Mouse (Mus musculus): Measurements from ENCODE around the gene Col1a1. TPM values are rescaled to one million over a fixed set of nuclear protein-coding genes. Genes with fewer than 3 reads are reported as not detected.
A peak's percentile ranks its signal among the peaks of the same experiment; 100 is the strongest.

Col1a1 gene
- 100 to 1,000 TPM; 182 to 211 TPM for total RNA-seq (2021)

GRCm38 (mm10) chr11:94936045-94936444 is at the start of gene Col1a1:
Gene Col1a1, plus strand, starts transcription at chr11:94936224.
- peak; percentile 77 for DNase-seq (ENCODE audit: low spot score)
- intact Hi-C loops (cut with DNase I), result loop anchor here (5.0 to 10.0 kb wide), 2 partner anchors 149 to 201 kb away; no protein-coding TSS in a partner anchor

DNA sequence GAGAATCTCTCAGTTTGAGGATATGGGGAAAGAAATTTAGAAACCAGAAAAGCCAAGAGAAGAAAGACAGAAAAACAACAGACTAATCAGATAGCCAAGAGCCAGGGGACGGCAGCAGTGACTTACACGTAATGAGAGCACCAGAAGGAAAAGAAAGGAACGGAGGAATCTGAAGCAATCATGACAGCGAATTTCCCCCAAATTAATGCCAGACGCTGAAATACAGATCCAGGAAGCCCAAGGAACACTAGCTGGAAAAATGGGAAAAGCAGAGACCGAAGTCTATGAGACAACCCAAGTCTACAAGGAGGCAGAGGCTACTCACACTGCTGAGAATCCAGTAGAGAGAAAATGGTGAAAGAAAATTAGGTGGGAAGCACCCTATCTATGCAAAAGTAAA is 44.9 kb upstream of the Col1a1 start:
- intact Hi-C loops (cut with DNase I), result no loop called here
- no peak for DNase-seq (ENCODE audit: low spot score)

DNA sequence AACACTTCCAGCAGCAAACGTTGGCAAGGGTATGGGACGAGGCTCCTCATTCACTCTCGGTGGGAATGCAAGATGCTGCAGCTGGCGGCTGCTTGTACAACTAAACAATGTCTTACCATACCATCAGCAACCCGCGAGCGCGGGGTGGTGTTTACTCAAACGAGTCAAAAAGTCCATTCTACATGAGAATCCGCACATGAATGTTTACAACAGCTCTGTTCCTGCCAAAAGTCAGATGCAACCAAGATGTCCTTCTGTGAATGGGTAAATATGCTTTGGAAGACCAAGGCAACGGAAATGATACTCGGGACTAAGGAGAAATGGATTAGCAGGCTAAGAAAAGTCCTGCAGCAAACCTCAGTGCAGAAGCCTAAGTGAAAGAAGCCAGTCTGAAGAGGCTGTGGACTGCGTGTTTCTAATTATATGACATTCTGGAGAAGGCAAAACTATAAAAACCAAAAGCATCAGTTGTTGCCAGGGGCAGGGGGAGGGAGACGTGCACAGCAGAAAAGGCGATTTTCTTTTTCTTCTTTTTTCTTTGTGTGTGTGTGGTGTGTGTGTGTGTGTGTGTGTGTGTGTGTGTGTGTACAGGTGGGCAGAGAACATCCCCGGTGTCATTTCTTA is 39.2 kb upstream of the Col1a1 start:
- no peak for DNase-seq (ENCODE audit: low spot score)
- intact Hi-C loops (cut with DNase I), result no loop called here

DNA sequence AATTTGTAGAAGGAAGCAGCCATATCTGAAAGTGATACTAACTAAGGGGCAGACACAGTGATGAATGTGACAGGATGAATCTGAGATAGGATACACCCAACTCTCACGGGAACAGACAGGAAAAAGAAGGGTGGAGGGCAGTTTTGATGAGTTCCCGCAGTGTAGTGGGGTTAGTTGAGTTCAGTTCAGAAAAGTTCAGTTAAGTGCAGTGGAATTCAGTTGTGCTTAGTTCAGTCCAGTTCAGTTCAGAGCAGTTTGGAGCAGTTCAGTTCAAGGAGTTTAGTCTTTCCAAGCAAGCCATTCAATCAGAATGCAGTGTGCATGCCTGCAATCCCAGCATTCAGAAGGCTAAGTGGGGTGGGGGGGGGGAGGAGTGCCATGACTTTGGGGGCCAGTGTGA is 34.8 kb upstream of the Col1a1 start:
- intact Hi-C loops (cut with DNase I), result no loop called here
- no peak for DNase-seq (ENCODE audit: low spot score)

- no peak for DNase-seq (ENCODE audit: low spot score)
- intact Hi-C loops (cut with DNase I), result no loop called here
Observed at GRCm38 (mm10) chr11:94904306-94904705, 31.7 kb upstream of the Col1a1 start.

GRCm38 (mm10) chr11:94910971-94911370 is 25.1 kb upstream of the Col1a1 start:
- intact Hi-C loops (cut with DNase I), result no loop called here
- no peak for DNase-seq (ENCODE audit: low spot score)

- intact Hi-C loops (cut with DNase I), result no loop called here
Observed at GRCm38 (mm10) chr11:94912568-94912967, 23.5 kb upstream of the Col1a1 start.

DNA sequence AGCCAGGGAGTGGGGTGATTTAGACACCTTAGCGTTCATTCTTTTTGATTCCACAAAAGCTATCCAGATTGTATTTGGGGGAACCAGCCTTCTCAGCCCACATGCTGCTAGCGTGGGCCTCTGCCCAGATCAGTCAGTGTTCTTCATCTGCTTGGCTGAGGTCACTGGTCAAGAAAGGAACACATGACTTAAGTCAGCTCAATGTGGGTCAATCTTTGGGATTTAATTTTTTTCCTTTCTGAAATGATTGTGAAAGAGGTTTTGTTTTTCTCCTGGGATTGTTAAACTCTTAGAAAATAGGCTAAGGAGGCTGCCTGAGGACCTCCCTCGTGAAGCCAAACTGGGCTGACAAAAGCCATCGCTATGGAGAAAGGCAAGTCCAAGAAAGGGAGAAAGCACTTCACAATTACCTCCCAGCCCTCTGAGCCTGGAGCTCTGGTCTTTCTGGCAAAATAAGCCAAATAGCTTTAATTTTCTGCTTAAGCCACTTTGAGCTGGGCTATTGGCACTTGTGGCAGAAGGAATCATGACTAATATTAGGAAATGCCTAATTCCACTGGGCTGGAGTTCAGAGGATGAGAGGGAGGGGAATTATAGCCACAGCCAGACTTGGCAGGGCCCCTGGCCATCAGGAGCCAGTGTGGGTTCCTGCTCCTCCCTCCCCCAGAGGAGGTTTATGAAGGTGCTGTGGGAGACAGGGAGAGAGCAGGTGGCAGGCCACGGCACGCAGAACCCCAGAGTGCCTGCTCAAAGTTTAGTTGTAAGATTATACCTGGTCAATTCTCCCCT is 22.5 kb upstream of the Col1a1 start:
- DNase-seq (ENCODE audit: low spot score), result no peak
- intact Hi-C loops (cut with DNase I), result no loop called here

More at GRCm38 (mm10) chr11:94912568-94912967, 23.5 kb upstream of the Col1a1 start:
- DNase-seq (ENCODE audit: low spot score), result no peak

- intact Hi-C loops (cut with DNase I), result loop anchor here (5.0 kb wide), 1 partner anchor 44 kb away; no protein-coding TSS in a partner anchor
- no peak for DNase-seq (ENCODE audit: low spot score)
Observed at GRCm38 (mm10) chr11:94915675-94916403, 20.2 kb upstream of the Col1a1 start.

GRCm38 (mm10) chr11:94916477-94916876 is 19.5 kb upstream of the Col1a1 start:
- no peak for DNase-seq (ENCODE audit: low spot score)
- intact Hi-C loops (cut with DNase I), result loop anchor here (5.0 kb wide), 1 partner anchor 44 kb away; no protein-coding TSS in a partner anchor

GRCm38 (mm10) chr11:94917717-94918116 is 18.3 kb upstream of the Col1a1 start:
- no peak for DNase-seq (ENCODE audit: low spot score)
- intact Hi-C loops (cut with DNase I), result loop anchor here (5.0 kb wide), 1 partner anchor 45 kb away; no protein-coding TSS in a partner anchor

DNA sequence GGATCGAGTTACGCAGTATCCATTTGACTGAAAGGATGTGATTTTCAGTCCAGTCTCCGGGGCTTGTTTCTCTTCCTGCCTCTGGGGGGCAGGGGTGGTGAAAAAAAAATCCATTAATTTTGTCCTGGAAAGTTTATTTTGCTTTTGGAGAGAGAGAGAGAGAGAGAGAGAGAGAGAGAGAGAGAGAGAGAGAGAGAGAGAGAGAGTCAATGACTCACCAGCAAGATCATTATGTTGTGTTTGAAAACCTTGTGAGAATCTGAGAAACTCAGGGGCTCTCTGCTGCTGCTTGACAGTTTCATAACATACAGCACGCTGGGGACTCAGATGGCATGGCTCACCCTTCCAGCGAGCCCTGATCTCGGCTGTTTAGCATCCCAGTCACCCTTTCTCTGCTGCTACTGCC is 15.0 kb upstream of the Col1a1 start:
- intact Hi-C loops (cut with DNase I), result no loop called here
- no peak for DNase-seq (ENCODE audit: low spot score)

DNA sequence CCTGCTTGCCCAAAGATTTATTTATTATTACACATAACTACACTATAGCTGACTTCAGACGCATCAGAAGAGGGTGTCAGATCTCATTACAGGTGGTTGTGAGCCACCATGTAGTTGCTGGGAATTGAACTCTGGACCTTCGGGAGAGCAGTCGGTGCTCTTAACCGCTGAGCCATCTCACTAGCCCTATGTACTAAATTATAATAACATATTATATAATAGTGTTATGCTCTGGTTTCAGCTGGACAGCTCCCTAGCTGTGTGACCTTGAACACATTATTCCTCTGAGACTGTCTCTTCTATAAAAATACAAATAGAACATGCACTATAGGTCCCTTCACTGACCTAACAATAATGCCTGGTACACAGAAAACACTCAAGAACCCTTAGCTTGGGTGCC is 11.0 kb upstream of the Col1a1 start:
- DNase-seq (ENCODE audit: low spot score), result no peak
- intact Hi-C loops (cut with DNase I), result no loop called here

DNA sequence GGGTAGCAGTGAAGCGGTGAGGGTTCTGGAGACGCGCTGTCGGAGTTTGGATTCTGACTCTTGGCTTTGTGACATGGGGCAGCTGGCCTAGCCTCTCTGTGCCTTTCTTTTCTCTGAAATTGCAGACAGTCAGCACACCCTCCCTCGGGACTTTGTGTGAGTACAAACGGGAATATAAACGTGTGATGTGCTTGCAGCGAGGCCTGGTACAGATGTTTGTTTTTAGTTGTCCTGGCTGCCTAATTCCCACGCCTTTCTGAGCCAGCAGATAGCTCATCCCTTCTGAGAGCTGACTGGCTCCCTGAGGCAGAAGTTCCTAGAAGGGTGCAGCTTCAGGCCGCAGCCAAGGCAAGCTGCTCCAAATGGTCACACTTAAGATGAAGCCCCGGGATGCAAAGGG is 9.6 kb upstream of the Col1a1 start:
- intact Hi-C loops (cut with DNase I), result no loop called here

GRCm38 (mm10) chr11:94927771-94928291 is 8.2 kb upstream of the Col1a1 start:
- intact Hi-C loops (cut with DNase I), result no loop called here
- no peak for DNase-seq (ENCODE audit: low spot score)

More for the DNA sequence above, 9.6 kb upstream of the Col1a1 start:
- DNase-seq (ENCODE audit: low spot score), result no peak

DNA sequence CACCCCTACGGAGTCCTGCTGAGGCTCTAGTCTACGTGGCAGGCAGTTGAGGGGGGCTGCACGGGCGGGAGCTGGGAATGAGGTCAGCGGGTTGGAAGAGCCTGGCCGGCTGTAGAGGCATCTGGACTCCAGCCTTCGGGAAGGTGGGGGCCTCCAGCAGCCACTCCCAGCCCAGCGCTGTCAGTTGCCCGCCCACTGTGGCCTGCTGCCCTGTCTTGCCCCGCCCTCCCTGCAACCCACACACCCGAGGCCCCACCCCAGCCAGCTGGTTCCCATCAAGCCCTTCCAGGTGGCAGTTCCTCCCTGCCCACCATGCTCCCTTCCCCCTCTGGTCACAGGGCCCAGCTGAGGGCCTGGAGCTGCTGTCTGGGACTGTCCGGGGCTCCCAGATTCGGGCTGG is 7.2 kb upstream of the Col1a1 start:
- intact Hi-C loops (cut with DNase I), result no loop called here

GRCm38 (mm10) chr11:94929599-94929998 is 6.4 kb upstream of the Col1a1 start:
- intact Hi-C loops (cut with DNase I), result no loop called here
- no peak for DNase-seq (ENCODE audit: low spot score)

More for the DNA sequence above, 7.2 kb upstream of the Col1a1 start:
- DNase-seq (ENCODE audit: low spot score), result peak; percentile 84

- no peak for DNase-seq (ENCODE audit: low spot score)
- intact Hi-C loops (cut with DNase I), result loop anchor here (10.0 kb wide), 1 partner anchor 195 kb away; no protein-coding TSS in a partner anchor
Observed at GRCm38 (mm10) chr11:94930151-94930550, 5.9 kb upstream of the Col1a1 start.

DNA sequence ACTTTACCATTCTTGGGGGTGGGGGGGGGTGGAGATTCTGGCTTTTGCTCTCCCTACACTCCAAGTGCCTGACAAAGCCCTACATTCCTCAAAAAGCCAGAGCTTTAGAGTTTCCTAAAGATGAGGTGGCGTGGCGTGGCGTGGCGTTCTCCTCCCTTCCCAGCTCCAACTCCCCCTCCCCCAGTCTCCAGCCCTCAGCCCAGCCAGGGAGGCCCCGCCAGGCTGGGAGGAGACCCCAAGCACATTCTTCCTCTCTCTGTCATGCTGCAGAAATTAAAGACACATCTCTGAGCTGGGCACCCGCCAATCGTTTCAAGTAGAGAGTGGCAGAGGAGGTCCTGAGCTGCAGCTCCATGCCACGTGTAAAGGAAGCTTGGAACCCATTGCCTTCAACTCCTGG is 2.4 kb upstream of the Col1a1 start:
- intact Hi-C loops (cut with DNase I), result loop anchor here (10.0 kb wide), 1 partner anchor 199 kb away; no protein-coding TSS in a partner anchor
- no peak for DNase-seq (ENCODE audit: low spot score)

GRCm38 (mm10) chr11:94934526-94934925 is 1.5 kb upstream of the Col1a1 start:
- no peak for DNase-seq (ENCODE audit: low spot score)

More at GRCm38 (mm10) chr11:94934526-94934925, 1.5 kb upstream of the Col1a1 start:
- intact Hi-C loops (cut with DNase I), result loop anchor here (10.0 kb wide), 1 partner anchor 200 kb away; no protein-coding TSS in a partner anchor
